Mouse (Mus musculus) adrenal gland, postnatal 0 days (tissue): Measurements from ENCODE around the gene Ankrd23. TPM values are rescaled to one million over a fixed set of nuclear protein-coding genes. Genes with fewer than 3 reads are reported as not detected.

Experiments
- microRNA-seq: library from miRNA; unstranded; fragments of <30 nt; microRNA quantifications from one replicate; pipeline ENCODE4, GENCODE M21; 2016; ENCODE audit warnings: borderline replicate concordance; ENCODE audit not compliant: insufficient number of aligned reads
- polyA plus RNA-seq: library from polyadenylated mRNA; unstranded; fragments of >200 nt; fragmentation: Nextera tagmentation; extraction: Ambion mirVana; gene quantifications from 2 replicates; pipeline ENCODE4 v1.2.1, GENCODE M21; 2015

The Ankrd23 gene
- 5.6 and 17.0 TPM in 2 replicates for polyA plus RNA-seq

DNA sequence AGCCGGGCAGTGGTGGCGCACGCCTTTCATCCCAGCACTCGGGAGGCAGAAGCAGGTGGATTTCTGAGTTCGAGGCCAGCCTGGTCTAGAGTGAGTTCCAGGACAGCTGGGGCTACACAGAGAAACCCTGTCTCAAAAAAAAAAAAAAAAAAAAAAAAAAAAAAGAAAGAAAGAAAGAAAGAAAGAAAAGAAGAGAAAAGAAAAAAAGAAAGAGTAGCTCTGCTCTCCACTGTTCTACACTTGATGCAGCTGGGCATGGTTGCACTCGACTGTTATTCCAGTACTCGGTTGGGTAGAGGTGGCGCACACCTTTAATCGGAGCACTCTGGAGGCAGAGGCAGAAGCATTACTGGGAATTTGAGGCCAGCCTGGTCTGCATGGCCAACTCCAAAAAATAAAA is at the start of gene Ankrd23:
Gene Ankrd23 (minus strand): TSS at position 101 of the 400 bp plus-strand sequence.

DNA sequence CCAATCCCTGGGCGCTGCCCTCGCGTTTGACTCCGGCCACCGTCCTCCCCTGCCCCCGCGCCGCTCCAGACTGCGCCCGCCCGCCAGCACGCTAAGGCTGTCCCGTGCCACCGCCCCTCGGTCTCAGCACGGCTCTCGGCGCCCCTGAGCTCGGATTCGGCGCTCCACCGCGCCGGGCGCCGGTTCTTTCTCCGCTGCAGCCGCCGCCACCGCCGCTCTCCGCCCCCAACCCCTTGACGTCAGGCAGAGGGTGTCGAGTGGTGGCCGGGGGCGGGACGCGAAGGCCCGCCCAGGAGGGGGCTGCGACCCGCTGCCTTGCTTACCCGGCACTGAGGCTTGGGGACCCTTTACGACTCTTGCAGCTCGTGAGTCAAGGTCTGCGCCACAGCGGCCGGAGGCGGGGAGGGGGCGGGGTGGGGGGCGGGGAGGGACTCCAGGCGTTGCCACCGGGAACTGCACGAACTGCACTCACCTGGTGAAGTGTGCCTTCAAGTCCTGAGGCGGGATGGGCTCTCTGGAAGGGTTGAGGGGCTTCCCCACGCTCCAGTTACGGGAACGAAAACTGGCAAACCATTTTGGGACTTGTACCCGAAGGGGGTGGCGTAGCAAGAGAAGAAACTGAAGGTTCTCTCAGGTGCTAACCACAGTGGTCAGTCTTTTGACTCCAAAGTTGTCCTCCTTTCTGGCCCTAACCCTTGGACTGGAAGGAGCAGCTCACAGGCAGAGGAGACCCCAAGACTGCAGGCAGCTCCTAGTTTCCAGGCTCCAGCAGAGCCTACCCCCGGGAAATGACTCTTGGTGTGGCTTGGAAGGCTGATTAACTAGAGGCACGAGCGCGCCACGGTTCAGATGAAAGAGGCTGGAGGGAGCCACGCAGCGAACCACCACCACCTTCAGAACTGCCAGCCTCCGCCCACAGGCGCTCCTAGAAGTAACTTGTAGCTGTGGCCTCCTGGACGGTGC is 21.6 kb upstream of the Ankrd23 start, which contains the start of gene Sema4c:
Gene Sema4c (minus strand): TSS at position 319 of the 963 bp plus-strand sequence.

DNA sequence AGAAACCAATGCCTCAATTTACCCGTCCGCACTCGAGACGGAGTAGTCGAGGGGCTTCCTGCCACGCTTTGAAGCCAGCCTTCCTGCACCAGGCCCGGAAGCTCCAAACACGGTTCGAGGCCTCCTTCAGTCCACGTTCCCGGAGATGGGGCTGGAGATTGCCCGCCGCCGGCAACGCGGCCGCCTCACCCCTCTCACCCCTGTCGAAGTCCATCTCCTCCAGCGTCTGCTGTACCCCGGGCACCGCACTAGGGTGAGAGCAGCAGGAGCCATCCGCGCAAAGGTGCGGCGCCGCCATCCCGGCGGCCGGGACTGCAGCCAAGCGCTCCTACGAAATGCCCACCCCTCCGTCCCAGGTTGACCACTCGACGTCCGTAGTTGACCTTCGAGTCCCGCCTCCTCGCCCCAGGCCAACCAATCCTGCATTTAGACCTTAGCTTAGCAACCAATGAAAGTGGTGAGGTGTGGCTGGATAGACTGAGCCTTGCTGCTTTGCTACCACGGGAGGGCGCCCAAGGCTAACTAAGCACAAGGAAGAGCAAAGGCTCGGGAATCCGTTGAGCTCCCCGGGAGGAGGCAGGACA is 10.3 kb upstream of the Ankrd23 start, which contains the start of gene Ankrd39:
Gene Ankrd39 (minus strand): TSS at position 558 of the 584 bp plus-strand sequence.

DNA sequence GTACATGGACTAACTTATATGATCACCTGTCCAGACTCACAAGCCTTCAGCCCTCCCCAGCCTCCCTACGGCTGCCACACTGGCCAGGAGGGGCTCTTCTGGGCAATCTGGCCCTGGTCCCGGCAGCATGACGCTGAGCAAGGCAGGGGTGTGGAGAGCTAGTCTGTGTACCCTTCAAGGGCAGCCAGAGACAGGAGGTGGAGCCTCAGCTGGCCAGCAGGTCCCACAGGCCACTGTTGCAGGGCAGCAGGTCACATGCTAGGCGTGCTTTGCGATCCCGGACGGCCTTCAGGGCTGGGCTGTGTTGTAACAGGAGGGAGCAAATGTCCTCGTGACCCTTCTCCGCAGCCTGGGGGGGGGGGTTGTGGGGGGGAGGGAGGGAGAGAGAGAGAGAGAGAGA is 2.5 kb upstream of the Ankrd23 start, which contains the start of gene Gm42417:
Gene Gm42417 (minus strand): TSS at position 244 of the 400 bp plus-strand sequence.

DNA sequence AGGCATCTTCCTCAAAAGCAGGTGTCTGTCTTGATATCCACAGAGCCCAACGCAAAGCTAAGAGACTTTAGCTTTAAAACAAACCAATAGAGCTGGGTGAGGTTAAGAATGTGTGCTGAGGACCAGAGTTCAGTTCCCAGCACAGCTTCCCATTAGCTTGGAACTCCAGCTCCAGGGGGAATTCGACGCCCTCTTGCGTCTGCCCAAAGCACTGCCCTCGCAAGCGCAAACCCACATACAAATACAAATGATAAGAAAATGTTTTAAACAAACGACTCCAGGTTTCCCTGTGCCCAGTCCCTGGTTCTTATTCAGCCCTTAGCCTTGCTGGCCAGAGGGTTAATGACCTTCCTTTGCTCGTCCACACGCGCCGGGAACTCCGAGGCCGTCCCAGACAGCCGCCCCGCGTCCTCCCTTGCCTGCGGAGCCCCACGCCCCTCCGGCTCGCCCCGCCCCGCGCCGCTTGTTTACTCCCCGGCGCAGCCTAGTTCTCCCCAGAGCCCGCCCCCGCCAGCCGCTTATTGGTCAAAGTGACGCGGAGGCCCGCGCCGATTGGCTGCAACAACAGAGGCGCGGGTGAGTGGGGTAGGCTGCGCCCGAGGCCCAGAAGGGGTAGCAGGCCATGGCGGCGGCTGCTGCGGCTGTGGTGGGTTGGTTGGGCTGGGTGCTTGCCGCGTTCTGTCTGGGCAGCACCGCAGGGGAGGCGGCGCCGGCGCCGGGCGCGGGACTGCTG is 25.2 kb downstream of the Ankrd23 start, which contains the start of gene Cnnm3:
Gene Cnnm3 (plus strand): TSS at position 579 of the 733 bp plus-strand sequence.

Small RNA genes lying within 50 kb of the gene (microRNA-seq; reads per million reads assigned to microRNA genes)
- not detected for gene Gm47280

Other genes with a start within 250 kb of the Ankrd23 start
- gene Arid5a, start 229.2 kb downstream of the Ankrd23 start, polyA plus RNA-seq = 3.6 and 5.7 TPM in 2 replicates
- gene Kansl3, start 167.7 kb downstream of the Ankrd23 start, polyA plus RNA-seq = 24.2 and 34.4 TPM in 2 replicates
- 0.39 and 0.51 TPM in 2 replicates for gene Fer1l5, start 164.6 kb downstream of the Ankrd23 start, polyA plus RNA-seq
- 23.1 and 36.0 TPM in 2 replicates for gene Lman2l, start 91.6 kb downstream of the Ankrd23 start, polyA plus RNA-seq
- gene Cnnm4, start 65.3 kb downstream of the Ankrd23 start, polyA plus RNA-seq = 4.1 and 6.3 TPM in 2 replicates
- gene Cnnm3, start 25.0 kb downstream of the Ankrd23 start, polyA plus RNA-seq = 3.9 and 4.6 TPM in 2 replicates
- 0.20 and 0.50 TPM in 2 replicates for gene Gm42417, start 2.5 kb upstream of the Ankrd23 start, polyA plus RNA-seq
- gene Ankrd39, start 10.6 kb upstream of the Ankrd23 start, polyA plus RNA-seq = 22.3 and 26.6 TPM in 2 replicates
- 8.9 and 11.4 TPM in 2 replicates for gene Sema4c, start 21.5 kb upstream of the Ankrd23 start, polyA plus RNA-seq
- gene Fam178b, start 146.3 kb upstream of the Ankrd23 start, polyA plus RNA-seq = 0.99 and 1.3 TPM in 2 replicates
- gene Cox5b, start 154.6 kb upstream of the Ankrd23 start, polyA plus RNA-seq = 622 and 782 TPM in 2 replicates
- gene 4933424G06Rik, start 173.3 kb upstream of the Ankrd23 start, polyA plus RNA-seq = 0.23 and 0.77 TPM in 2 replicates
- 70.4 and 83.2 TPM in 2 replicates for gene Actr1b, start 177.5 kb upstream of the Ankrd23 start, polyA plus RNA-seq
- gene Zap70, start 224.9 kb upstream of the Ankrd23 start, polyA plus RNA-seq = 0.54 and 0.81 TPM in 2 replicates